Mouse (Mus musculus): Measurements from ENCODE around the gene 2310033P09Rik.
A peak's percentile ranks its signal among the peaks of the same experiment; 100 is the strongest.
"Not testable (repeated sequence)": the region's sequence is repeated elsewhere in the genome, so short reads cannot be mapped to it uniquely, and the experiment has no call there.

Gene 2310033P09Rik

DNA sequence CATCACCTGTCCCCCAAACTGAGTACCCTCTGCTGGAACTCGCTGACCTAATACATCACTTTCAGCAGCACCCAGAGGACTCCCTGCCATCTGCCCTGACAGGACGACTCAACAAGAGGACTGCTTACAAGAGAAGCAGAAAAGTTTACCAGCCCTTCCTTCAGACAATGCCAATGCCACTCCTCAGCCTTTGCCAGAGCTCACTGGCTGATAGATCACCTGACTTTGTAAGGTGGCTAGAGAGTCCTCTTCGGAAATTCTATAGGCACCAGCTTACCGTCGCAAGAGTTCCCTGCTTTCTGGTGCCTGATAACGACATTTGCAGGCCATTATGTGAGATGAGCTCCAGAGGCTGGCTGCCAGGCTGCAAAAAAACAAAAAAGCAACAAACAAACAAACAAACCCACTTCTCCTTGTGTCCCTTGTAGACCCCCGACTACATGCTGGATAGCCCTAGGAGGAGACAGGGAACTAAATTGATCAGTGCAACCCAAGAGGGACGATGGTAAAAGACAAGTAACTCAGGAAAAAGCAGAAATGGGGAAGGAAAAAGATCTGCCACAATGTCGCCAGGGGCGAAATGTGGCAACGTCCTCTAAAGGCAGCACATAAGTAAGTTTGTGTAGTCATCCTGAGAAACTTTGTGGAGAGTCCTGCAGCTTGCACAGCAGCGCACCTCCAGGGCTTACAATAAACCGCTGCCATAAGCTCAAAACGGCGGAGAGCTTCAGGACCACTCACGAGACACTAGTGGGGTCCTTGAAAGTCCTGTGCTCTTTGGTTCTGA lies 6.7 kb upstream of the 2310033P09Rik start:
- DNase-seq (ENCODE audit: extremely low spot score), result no peak

DNA sequence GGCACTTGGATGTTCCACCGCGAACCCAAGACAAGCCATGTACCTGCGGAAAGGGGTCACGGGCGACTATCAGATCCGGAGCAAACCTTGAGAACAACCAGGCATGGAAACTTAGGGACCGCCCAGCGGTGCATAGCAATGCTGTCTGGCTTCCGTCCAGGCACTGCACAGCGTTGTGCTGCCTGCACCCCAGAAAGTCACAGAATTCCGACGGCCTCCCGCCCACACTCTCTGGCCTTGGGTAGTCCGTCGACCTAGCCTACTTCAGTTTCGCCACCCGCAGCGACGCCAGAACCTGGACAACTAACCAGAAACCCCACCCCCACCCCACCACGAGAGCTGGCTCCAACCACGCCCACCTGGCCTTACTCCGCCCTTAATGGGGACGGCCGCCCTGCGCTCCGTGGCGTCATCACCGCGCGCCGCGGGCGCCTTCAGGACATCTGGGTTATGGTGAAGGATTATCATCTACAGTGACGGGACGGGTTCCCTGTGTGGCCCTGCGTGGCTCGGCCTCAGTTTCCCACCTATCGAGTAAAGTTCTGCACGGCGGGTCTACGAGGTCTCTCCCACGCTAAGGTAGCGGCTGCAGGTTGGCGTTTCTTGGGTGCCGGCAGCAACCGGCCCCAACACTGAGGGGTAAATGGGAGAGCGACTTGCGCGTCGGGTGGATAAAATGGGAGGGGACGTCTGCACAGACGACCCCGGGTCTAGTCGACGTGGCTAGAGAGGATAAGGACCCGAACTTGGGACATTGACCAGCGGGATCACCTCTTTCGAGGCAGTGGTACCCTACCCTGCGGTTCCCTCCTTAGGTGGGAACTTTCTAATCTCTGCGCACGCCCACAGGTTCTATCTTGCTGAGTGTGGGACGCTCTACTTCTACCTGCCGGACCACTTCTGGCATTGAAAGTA lies 5.8 kb upstream of the 2310033P09Rik start, which contains the start of gene Mrpl55:
Mrpl55 (plus strand) TSS at position 406 of the 915 bp plus-strand sequence.
- DNase-seq (ENCODE audit: extremely low spot score), result peak; percentile 97

DNA sequence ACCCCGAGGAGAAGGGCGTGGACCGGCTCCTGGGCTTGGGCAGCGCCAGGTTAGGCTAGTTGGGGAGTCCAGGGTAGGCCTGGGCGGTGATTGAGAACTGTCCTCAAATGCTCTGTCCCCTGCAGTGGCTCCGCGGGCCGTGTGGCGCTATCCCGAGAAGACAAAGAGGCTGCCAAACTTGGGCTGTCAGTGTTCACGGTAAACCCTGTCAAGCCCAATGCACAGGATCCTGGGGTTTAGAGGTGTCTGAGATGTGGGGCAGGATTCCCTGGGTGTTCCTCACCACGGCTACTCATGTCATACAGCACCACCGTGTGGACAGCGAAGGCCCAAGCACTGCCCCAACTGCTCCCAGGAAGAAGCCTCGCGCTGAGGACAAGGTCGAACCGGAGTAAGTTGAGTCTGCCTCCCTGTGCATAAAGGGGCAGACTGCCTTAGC lies 901 bp downstream of the 2310033P09Rik start:
- DNase-seq (ENCODE audit: extremely low spot score), result peak; percentile 72

GRCm38 (mm10) chr11:59209580-59209979 lies 1.5 kb downstream of the 2310033P09Rik start:
- no peak for DNase-seq (ENCODE audit: extremely low spot score)

DNA sequence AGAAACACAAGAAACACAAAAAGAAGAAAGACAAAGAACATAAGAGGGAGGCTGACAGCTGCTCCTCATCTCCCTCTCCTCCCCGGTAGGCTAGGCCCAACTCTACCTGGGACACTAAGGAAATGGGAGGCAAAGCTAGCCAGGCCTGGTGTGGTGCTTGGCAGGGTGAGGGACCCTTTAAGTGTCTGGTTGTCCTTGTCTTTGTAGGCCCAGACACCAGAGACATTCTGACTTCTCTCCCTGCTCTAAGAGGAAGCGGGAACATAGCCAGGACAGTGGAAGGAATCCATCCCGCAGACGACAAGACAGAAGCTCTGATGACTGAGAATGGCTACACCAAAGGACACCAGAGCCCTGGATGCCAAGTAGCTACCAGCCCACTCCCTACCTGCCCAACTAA lies 1.9 kb downstream of the 2310033P09Rik start:
- DNase-seq (ENCODE audit: extremely low spot score), result no peak

GRCm38 (mm10) chr11:59211561-59211960 lies 3.4 kb downstream of the 2310033P09Rik start:
- not testable (repeated sequence) for DNase-seq (ENCODE audit: extremely low spot score)

GRCm38 (mm10) chr11:59212320-59212719 lies 4.2 kb downstream of the 2310033P09Rik start:
- not testable (repeated sequence) for DNase-seq (ENCODE audit: extremely low spot score)

DNA sequence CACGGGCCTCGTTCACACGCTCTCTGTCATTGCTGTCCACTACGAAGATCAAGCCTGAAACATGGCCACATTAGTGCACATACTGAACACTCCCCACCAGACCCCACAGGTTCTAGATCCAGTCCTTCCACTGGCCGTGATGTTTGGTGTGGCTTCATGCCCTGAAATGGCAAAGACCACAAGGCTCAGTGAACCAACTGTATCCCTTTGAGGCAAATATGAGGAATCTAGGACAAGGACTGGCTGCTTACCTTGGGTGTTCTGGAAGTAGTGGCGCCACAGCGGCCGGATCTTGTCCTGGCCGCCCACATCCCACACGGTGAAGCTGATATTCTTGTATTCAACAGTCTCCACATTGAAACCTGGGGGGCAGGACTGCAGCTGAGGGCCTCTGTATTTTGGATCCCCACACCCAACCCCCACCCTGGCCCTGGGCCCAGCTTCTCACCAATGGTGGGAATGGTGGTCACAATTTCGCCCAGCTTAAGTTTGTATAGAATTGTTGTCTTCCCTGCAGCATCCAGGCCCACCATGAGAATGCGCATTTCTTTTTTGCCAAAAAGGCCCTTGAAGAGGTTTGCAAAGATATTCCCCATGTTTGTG lies 4.9 kb downstream of the 2310033P09Rik start:
- DNase-seq (ENCODE audit: extremely low spot score), result no peak

DNA sequence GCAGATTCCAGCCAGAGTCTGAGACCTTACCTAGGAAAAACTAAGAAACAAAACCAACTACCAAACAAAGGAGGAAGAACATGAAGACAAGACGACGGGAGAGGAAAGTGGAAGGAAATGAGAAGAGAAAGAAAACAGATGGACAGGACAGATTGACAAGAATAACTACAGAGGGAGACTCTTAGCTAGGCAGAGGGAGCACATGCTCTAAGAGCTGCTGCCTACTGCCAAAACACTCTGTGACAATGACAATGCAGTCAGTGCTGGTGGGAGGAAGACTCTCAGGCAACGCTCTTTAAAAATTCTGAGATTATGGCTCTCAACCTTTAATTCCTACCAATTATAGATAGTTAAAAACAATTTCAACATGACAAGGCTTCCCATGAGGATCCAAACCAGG lies 8.8 kb downstream of the 2310033P09Rik start:
- no peak for DNase-seq (ENCODE audit: extremely low spot score)

DNA sequence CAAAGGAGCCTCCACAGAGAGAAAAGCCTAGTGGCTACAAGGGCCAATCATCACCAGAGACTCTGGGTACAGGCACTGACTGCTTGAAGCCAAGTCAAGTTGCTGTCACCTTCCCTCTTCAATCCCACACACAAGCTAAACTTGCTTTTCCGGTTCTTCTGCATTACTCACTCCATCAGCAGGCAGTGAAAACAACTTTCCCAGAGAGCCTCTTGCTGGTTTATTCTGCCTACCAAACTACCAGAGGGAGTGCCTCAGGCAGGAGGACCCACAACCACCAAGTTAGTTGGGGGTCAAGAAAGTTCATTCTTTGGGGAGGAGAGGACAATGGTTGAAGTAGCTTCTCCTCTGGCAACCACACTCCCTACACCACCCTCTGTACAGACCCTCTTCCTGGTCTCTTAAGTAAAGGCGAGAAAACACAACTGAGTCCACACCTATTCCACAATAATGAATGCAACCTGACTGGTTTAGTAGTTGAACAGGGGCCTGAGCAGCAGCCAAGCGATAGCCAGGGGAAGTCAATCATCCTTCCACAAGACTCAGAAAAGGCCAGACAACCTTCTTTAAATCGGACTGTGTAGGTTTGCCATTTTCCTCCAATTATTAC lies 10.4 kb downstream of the 2310033P09Rik start:
- DNase-seq (ENCODE audit: extremely low spot score), result peak; percentile 11

GRCm38 (mm10) chr11:59219064-59219463 lies 10.9 kb downstream of the 2310033P09Rik start:
- DNase-seq (ENCODE audit: extremely low spot score), result peak; percentile 32

GRCm38 (mm10) chr11:59221604-59222003 lies 13.5 kb downstream of the 2310033P09Rik start:
- DNase-seq (ENCODE audit: extremely low spot score), result no peak

DNA sequence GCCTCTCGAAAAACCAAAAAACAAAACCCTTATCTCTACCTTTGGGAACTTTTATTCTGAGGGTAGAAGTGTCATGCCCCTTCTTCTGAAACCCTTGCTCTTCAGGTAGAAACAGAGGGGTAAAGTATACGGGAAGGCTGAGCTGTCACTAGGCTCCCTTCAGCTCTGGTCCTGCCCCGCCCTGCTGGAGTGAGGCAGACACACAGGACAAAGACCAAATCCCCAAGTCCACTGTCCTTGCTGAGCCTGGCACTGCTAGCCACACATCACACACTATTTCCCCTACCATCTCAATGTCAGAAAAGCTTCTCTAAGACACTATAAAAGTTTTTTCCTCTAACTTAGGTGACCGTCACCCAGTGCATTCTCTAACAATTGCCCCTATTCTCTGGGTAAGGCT lies 14.2 kb downstream of the 2310033P09Rik start:
- DNase-seq (ENCODE audit: extremely low spot score), result no peak

- DNase-seq (ENCODE audit: extremely low spot score), result no peak
Measured at GRCm38 (mm10) chr11:59224025-59224424, 15.9 kb downstream of the 2310033P09Rik start.

DNA sequence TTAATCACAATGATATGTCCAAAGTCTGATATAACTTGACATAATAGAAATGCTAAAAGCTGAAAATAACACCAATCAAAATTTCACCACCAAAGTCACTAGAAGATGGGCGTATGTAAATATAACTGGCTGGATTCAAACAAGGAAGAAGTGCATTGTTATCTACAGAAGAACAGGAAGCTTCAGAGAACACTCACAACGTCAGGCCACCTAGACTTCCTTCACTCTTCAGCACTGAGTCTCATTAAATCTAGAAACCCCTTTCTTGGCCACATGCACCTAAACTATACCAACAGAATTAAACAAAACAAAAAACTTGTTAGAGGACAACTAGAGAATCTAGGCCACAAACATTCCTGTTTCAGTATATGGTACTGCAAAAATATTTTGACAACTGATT lies 16.3 kb downstream of the 2310033P09Rik start:
- DNase-seq (ENCODE audit: extremely low spot score), result no peak

GRCm38 (mm10) chr11:59225167-59225566 lies 17.0 kb downstream of the 2310033P09Rik start:
- no peak for DNase-seq (ENCODE audit: extremely low spot score)

- DNase-seq (ENCODE audit: extremely low spot score), result no peak
Measured at GRCm38 (mm10) chr11:59226251-59226650, 18.1 kb downstream of the 2310033P09Rik start.

GRCm38 (mm10) chr11:59226787-59227603 lies 18.9 kb downstream of the 2310033P09Rik start:
- no peak for DNase-seq (ENCODE audit: extremely low spot score)

GRCm38 (mm10) chr11:59227604-59228121 lies 19.5 kb downstream of the 2310033P09Rik start:
- DNase-seq (ENCODE audit: extremely low spot score), result no peak

- DNase-seq (ENCODE audit: extremely low spot score), result peak; percentile 96
Measured at GRCm38 (mm10) chr11:59228122-59228953, 20.2 kb downstream of the 2310033P09Rik start, which contains the start of gene Arf1. Arf1 (minus strand) TSS chr11:59228270.
